Mouse (Mus musculus): ENCODE data around the gene Lyst. TPM values are rescaled to one million over a fixed set of nuclear protein-coding genes. Genes with fewer than 3 reads are reported as not detected.

Lyst gene
- polyA plus RNA-seq, 1 experiment from 2014 or later = 7.6 TPM

DNA sequence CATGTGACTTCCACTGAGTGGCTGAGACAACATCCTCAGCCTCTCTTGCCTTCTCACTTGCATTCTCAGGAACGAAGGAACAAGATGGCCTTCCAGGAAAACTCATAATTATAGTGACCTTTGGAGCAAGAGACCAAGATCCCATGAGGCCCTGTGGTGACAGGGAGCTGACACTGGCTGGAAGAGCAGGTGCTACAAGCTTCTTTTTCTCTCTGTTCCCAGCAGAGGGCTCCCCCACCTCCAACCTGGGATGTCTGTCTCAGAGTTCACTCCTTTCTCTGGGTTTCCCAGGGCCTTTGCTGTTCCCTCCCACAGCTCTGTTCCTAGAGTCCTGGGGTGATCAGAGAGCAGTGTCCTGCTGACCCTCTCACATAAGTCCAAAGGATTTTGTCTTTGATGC lies 237.9 kb downstream of the Lyst start:
- 41% methylated on average over 1 of the region's 1 CpGs for WGBS

More for the DNA sequence above, 237.9 kb downstream of the Lyst start:
- Histone ChIP-seq H3K9me3 (no peaks in the 10 kb centered on the region), H3K4me3 (no peak overlapping the region), H3K4me1 (no peaks in the 10 kb centered on the region), H3K27me3 (no peaks in the 10 kb centered on the region), H3K36me3 (no peaks in the 10 kb centered on the region), H3K27ac (no peak overlapping the region), H3K4me2 (no peak overlapping the region), H3K9ac (no peak overlapping the region)
- ATAC-seq (ENCODE audit: insufficient number of reproducible peaks, low FRiP score, low TSS enrichment, low read depth) = no peak

Other genes with a start within 250 kb of the Lyst start
- 13.4 and 14.9 TPM in 2 replicates for gene Gpr137b, start 196.4 kb upstream of the Lyst start, polyA plus RNA-seq (2015; fragmentation: Nextera tagmentation; extraction: Ambion mirVana)
- gene Nid1, start 152.8 kb upstream of the Lyst start, polyA plus RNA-seq (2015; fragmentation: Nextera tagmentation; extraction: Ambion mirVana) = 116 and 134 TPM in 2 replicates
- 27.6 and 32.6 TPM in 2 replicates for gene Gng4, start 193.7 kb downstream of the Lyst start, polyA plus RNA-seq (2015; fragmentation: Nextera tagmentation; extraction: Ambion mirVana)